Mouse (Mus musculus): ENCODE measurements at regions not wholly inside any gene's neighbourhood (a gene's known extent, or its start where the extent isn't known, plus 50 kb on each side); places are given as distances from the start of the nearest gene placed in this dataset.

- Histone ChIP-seq H3K27ac (ENCODE audit: insufficient read depth, low read depth) (no peak overlapping the region), H3K4me2 (ENCODE audit: insufficient read depth, low read depth, poor library complexity, severe bottlenecking) (no peak overlapping the region), H3K4me1 (ENCODE audit: control insufficient read depth in 1 of 2, insufficient read depth in 2 of 2) (peaks cover 0 to 3% of the 10 kb centered on the region in 2 experiments; a peak in 2 of 4 replicates), H3K36me3 (replicated peaks in 1 of 2; ENCODE audit: control insufficient read depth in 1 of 2, insufficient read depth in 1 of 2, low read length in 1 of 2) (no peaks in the 10 kb centered on the region), H3K9me3 (replicated peaks; ENCODE audit: low read length) (no peaks in the 10 kb centered on the region), H3K9ac (ENCODE audit: insufficient read depth, low read depth) (no peak overlapping the region), H3K27me3 (replicated peaks) (peaks cover 14% of the 10 kb centered on the region), H3K4me3 (replicated peaks in 1 of 3; ENCODE audit: low read depth in 2 of 3, low read length in 2 of 3, poor library complexity in 1 of 3) (no peak overlapping the region), H3K79me2 (replicated peaks; ENCODE audit: control insufficient read depth, extremely low read depth, insufficient read depth, poor library complexity, severe bottlenecking) (no peaks in the 10 kb centered on the region)
- no peak for DNase-seq (ENCODE audit: extremely low read depth)
- in situ Hi-C loops (cut with MboI; ENCODE audit: low pct_ligation_motif_present, low pct_unique_long_range_greater_than_20kb, low sequenced_read_pairs) (loop anchor here (10.0 kb wide), 1 partner anchor 108 kb away; no protein-coding TSS in a partner anchor), dilution Hi-C loops (cut with MboI; ENCODE audit: extremely low pct_ligation_motif_present, extremely low pct_unique_long_range_greater_than_20kb, low sequenced_read_pairs) (no loop called here)
- TF ChIP-seq BHLHE40 (IDR thresholded peaks at IDR 0.05; ENCODE audit: low read depth, low read length) (no peak), SMC3 (IDR thresholded peaks at IDR 0.05; ENCODE audit: low read depth, low read length) (no peak), EP300 (IDR thresholded peaks at IDR 0.05; ENCODE audit: low read length) (no peak), MXI1 (IDR thresholded peaks at IDR 0.05; ENCODE audit: low read depth, low read length) (no peak), POLR2A (IDR thresholded peaks at IDR 0.05; ENCODE audit: low read depth, low read length) (no peak)
Measured at GRCm38 (mm10) chr2:178662396-178662795, 232.1 kb downstream of the Cdh26 start.

GRCm38 (mm10) chr2:178664977-178665376 lies 234.6 kb downstream of the Cdh26 start:
- Histone ChIP-seq H3K9me3 (replicated peaks; ENCODE audit: low read length) (no peaks in the 10 kb centered on the region), H3K36me3 (replicated peaks in 1 of 2; ENCODE audit: control insufficient read depth in 1 of 2, insufficient read depth in 1 of 2, low read length in 1 of 2) (no peaks in the 10 kb centered on the region), H3K27ac (ENCODE audit: insufficient read depth, low read depth) (no peak overlapping the region), H3K27me3 (replicated peaks) (peaks cover 12% of the 10 kb centered on the region), H3K4me1 (ENCODE audit: control insufficient read depth in 1 of 2, insufficient read depth in 2 of 2) (peaks cover 0 to 3% of the 10 kb centered on the region in 2 experiments; a peak in 2 of 4 replicates), H3K79me2 (replicated peaks; ENCODE audit: control insufficient read depth, extremely low read depth, insufficient read depth, poor library complexity, severe bottlenecking) (no peaks in the 10 kb centered on the region), H3K4me3 (replicated peaks in 1 of 3; ENCODE audit: low read depth in 2 of 3, low read length in 2 of 3, poor library complexity in 1 of 3) (no peak overlapping the region), H3K9ac (ENCODE audit: insufficient read depth, low read depth) (no peak overlapping the region), H3K4me2 (ENCODE audit: insufficient read depth, low read depth, poor library complexity, severe bottlenecking) (no peak overlapping the region)
- dilution Hi-C loops (cut with MboI; ENCODE audit: extremely low pct_ligation_motif_present, extremely low pct_unique_long_range_greater_than_20kb, low sequenced_read_pairs) = no loop called here
- DNase-seq (ENCODE audit: extremely low read depth) = peak; percentile 88
- in situ Hi-C loops (cut with MboI; ENCODE audit: low pct_ligation_motif_present, low pct_unique_long_range_greater_than_20kb, low sequenced_read_pairs) = loop anchor here (10.0 kb wide), 1 partner anchor 110 kb away; no protein-coding TSS in a partner anchor
- TF ChIP-seq JUN (IDR thresholded peaks at IDR 0.05; ENCODE audit: insufficient read depth, low read depth, low read length) = no peak
- no peak for TF ChIP-seq MYC (IDR thresholded peaks at IDR 0.05; ENCODE audit: low read depth, low read length)
- TF ChIP-seq RAD21 (IDR thresholded peaks at IDR 0.05; ENCODE audit: low read depth, low read length) = peak; percentile 64
- peak; percentile 67 to 83; a peak in 3 of 4 replicates for TF ChIP-seq CTCF (conservative IDR thresholded peaks at IDR 0.05 in 1 of 2, IDR thresholded peaks at IDR 0.05 in 1 of 2; ENCODE audit: low read depth in 2 of 2, low read length in 2 of 2)
- TF ChIP-seq SMC3 (IDR thresholded peaks at IDR 0.05; ENCODE audit: low read depth, low read length) = peak; percentile 86

DNA sequence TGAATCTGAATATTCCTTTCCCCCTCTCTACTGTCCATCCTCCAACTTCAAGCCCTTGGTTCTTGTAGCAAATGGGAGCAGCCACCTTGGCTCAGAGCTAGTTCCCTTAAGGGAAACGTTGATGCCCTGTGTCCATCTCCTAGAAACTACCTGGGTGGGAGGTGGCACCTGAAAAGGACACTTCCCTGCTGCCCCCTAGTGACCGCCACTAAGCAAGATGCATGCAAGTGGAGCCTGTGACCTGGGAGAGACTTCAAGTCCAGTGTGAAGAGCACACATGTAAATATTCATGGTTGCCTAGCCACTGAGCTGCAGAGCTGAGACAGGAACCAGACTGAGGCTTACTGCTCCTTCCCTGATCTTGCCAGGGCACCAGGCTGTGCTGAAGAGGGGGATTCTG lies 238.1 kb downstream of the Cdh26 start:
- in situ Hi-C loops (cut with MboI; ENCODE audit: low pct_ligation_motif_present, low pct_unique_long_range_greater_than_20kb, low sequenced_read_pairs) = loop anchor here (10.0 kb wide), 1 partner anchor 114 kb away; no protein-coding TSS in a partner anchor
- dilution Hi-C loops (cut with MboI; ENCODE audit: extremely low pct_ligation_motif_present, extremely low pct_unique_long_range_greater_than_20kb, low sequenced_read_pairs) = no loop called here
- peak; percentile 1 for DNase-seq (ENCODE audit: extremely low read depth)

More for the DNA sequence above, 238.1 kb downstream of the Cdh26 start:
- Histone ChIP-seq H3K4me2 (ENCODE audit: insufficient read depth, low read depth, poor library complexity, severe bottlenecking) (no peak overlapping the region), H3K4me1 (ENCODE audit: control insufficient read depth in 1 of 2, insufficient read depth in 2 of 2) (peaks cover 0 to 3% of the 10 kb centered on the region in 2 experiments; a peak in 2 of 4 replicates), H3K27me3 (replicated peaks) (peaks cover 12% of the 10 kb centered on the region), H3K36me3 (replicated peaks in 1 of 2; ENCODE audit: control insufficient read depth in 1 of 2, insufficient read depth in 1 of 2, low read length in 1 of 2) (no peaks in the 10 kb centered on the region), H3K4me3 (replicated peaks in 1 of 3; ENCODE audit: low read depth in 2 of 3, low read length in 2 of 3, poor library complexity in 1 of 3) (no peak overlapping the region), H3K27ac (ENCODE audit: insufficient read depth, low read depth) (no peak overlapping the region), H3K9me3 (replicated peaks; ENCODE audit: low read length) (peaks cover 2% of the 10 kb centered on the region), H3K79me2 (replicated peaks; ENCODE audit: control insufficient read depth, extremely low read depth, insufficient read depth, poor library complexity, severe bottlenecking) (no peaks in the 10 kb centered on the region), H3K9ac (ENCODE audit: insufficient read depth, low read depth) (no peak overlapping the region)
- TF ChIP-seq POLR2A (IDR thresholded peaks at IDR 0.05; ENCODE audit: low read depth, low read length) (no peak), RAD21 (IDR thresholded peaks at IDR 0.05; ENCODE audit: low read depth, low read length) (peak; percentile 18), CHD1 (IDR thresholded peaks at IDR 0.05; ENCODE audit: low read depth, low read length) (no peak), SMC3 (IDR thresholded peaks at IDR 0.05; ENCODE audit: low read depth, low read length) (peak; percentile 43), MAX (IDR thresholded peaks at IDR 0.05; ENCODE audit: low read length) (no peak), MYC (IDR thresholded peaks at IDR 0.05; ENCODE audit: low read depth, low read length) (no peak), IRF4 (IDR thresholded peaks at IDR 0.05; ENCODE audit: low read depth, low read length) (no peak), MXI1 (IDR thresholded peaks at IDR 0.05; ENCODE audit: low read depth, low read length) (no peak), CTCF (conservative IDR thresholded peaks at IDR 0.05 in 1 of 2, IDR thresholded peaks at IDR 0.05 in 1 of 2; ENCODE audit: low read depth in 2 of 2, low read length in 2 of 2) (peak in 1 of 2 experiments; percentile 60; a peak in 2 of 4 replicates), ZNF384 (IDR thresholded peaks at IDR 0.05; ENCODE audit: low read depth, low read length) (no peak), ELF1 (IDR thresholded peaks at IDR 0.05; ENCODE audit: low read depth, low read length) (no peak), USF1 (IDR thresholded peaks at IDR 0.05; ENCODE audit: low read depth, low read length) (no peak), RCOR1 (conservative IDR thresholded peaks at IDR 0.05; ENCODE audit: low read depth, low read length) (no peak), SIN3A (IDR thresholded peaks at IDR 0.05; ENCODE audit: low read length) (no peak), USF2 (conservative IDR thresholded peaks at IDR 0.05; ENCODE audit: low read depth, low read length) (no peak), ZC3H11A (IDR thresholded peaks at IDR 0.05; ENCODE audit: low read depth, low read length) (no peak), ZMIZ1 (IDR thresholded peaks at IDR 0.05; ENCODE audit: low read depth, low read length) (no peak), UBTF (IDR thresholded peaks at IDR 0.05; ENCODE audit: low read depth, low read length) (no peak), TCF12 (IDR thresholded peaks at IDR 0.05; ENCODE audit: low read depth, low read length) (no peak)
